Mouse (Mus musculus) heart, embryonic 10.5 days (tissue): Measurements from ENCODE around the gene Gm10153. TPM values are rescaled to one million over a fixed set of nuclear protein-coding genes. Genes with fewer than 3 reads are reported as not detected.
"Not testable (repeated sequence)": the region's sequence is repeated elsewhere in the genome, so short reads cannot be mapped to it uniquely, and the experiment has no call there.

ENCODE experiments used
- DNase-seq: peaks from one replicate; pipeline ENCODE4 v3.0.0-alpha.2; 2017; ENCODE audit warnings: low spot score
- H3K27ac ChIP-seq: fragments of 300-500 bp; sonication (generic); 2 replicates; pipeline ENCODE4 v1.5.1; 2016; ENCODE audit warnings: mild to moderate bottlenecking
- H3K27me3 ChIP-seq: fragments of 300-500 bp; sonication (generic); 2 replicates; pipeline ENCODE4 v1.6.1; 2016; ENCODE audit warnings: mild to moderate bottlenecking; ENCODE audit not compliant: poor library complexity, insufficient read depth, severe bottlenecking
- H3K36me3 ChIP-seq: fragments of 300-500 bp; sonication (generic); 2 replicates; pipeline ENCODE4 v1.6.1; 2016; ENCODE audit warnings: mild to moderate bottlenecking, moderate library complexity
- H3K4me1 ChIP-seq: fragments of 300-500 bp; sonication (generic); 2 replicates; pipeline ENCODE4 v1.6.1; 2016; ENCODE audit warnings: mild to moderate bottlenecking
- H3K4me3 ChIP-seq: fragments of 300-500 bp; sonication (generic); 2 replicates; pipeline ENCODE4 v1.5.1; 2016; ENCODE audit warnings: mild to moderate bottlenecking, moderate library complexity
- H3K9me3 ChIP-seq: fragments of 300-500 bp; sonication (generic); 2 replicates; pipeline ENCODE4 v1.6.1; 2016; ENCODE audit warnings: mild to moderate bottlenecking, moderate library complexity
- WGBS: fragments of 180-500 bp; shearing (Covaris S2); methylation state at CpG from one replicate; pipeline ENCODE4 v1.1.7; 2016; 5-methylcytosine and 5-hydroxymethylcytosine counted together
- polyA plus RNA-seq: library from polyadenylated mRNA; unstranded; fragments of >200 nt; fragmentation: Nextera tagmentation; extraction: Ambion mirVana; gene quantifications from 2 replicates; pipeline ENCODE4 v1.2.1, GENCODE M21; 2016

The Gm10153 gene
- not detected in 2 replicates for polyA plus RNA-seq

DNA sequence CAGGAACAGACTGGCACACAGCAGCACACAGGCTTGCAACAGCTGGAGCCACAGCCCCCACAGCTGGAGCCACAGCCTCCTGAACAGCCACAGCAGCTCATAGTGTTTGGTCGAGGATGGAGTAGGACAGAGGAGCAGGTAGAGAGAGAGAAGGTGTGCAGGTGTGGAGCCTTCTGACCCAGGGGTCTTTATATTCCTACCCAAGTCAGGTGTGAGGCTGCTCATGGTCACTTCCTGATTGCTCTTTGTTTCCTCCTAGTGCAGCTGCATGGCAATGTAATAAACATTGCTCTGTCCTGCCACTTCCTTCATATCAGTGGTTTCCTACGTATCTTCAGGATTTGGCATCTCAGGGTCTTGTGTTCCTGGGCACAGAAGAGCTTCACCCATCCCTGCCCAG is at the start of gene Gm10153:
TSS of gene Gm10153 (minus strand) at position 101 of the 400 bp plus-strand sequence.
- no peak for DNase-seq
- Histone ChIP-seq H3K4me3 (no peak within 1 kb of the TSS), H3K27ac (no peak within 1 kb of the TSS), H3K27me3 (peaks cover 14% of the 10 kb centered on the region), H3K36me3 (no peaks in the 10 kb centered on the region), H3K4me1 (no peaks in the 10 kb centered on the region), H3K9me3 (no peaks in the 10 kb centered on the region)
- 36% methylated on average over 2 of the region's 2 CpGs for WGBS

DNA sequence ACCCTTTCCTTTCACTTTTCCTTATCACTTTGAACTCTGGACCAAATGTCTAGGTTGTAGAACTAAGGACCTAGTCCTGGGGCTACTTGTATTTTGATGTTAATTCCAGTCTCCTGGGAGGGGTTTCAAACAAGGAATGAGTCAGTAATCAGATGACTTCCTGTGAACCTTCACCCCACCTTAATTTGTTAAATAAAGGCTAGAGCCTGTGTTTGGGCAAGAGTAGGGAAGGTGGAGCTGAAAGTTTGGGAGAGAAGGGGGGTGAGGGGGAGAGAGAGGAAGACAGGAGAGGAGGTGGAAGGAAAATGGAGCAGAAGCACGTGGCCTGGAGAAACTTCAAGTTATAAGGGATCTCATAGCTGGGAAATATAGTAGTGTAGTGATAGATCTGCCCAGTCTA is 41.4 kb upstream of the Gm10153 start:
- WGBS, result 34% methylated on average over 1 of the region's 1 CpGs
- DNase-seq, result no peak
- H3K4me1 ChIP-seq, result no peaks in the 10 kb centered on the region

DNA sequence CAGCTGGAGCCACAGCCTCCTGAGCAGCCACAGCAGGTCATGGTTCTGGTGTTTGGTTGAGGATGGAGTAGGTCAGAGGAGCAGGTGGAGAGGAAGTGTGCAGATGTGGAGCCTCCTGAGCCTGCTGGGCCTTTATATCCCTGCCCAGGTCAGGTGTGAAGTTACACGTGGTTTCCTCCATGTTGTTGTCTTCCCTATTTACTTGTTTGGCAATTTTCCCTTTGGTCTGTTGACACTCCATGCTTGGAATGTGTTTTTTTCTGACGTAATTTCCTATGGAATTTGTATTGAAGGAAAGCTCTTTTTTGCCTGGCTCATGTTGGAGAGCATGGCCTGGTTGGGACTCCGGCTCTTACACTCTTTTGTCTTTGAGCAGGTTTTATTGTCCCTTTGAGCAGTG is 39.7 kb upstream of the Gm10153 start, which contains the start of gene Krtap5-5:
TSS of gene Krtap5-5 (minus strand) at position 101 of the 400 bp plus-strand sequence.
- WGBS, result 45% methylated on average over 3 of the region's 3 CpGs
- H3K4me1 ChIP-seq, H3K36me3 ChIP-seq, H3K27ac ChIP-seq, H3K27me3 ChIP-seq, H3K9me3 ChIP-seq, DNase-seq, H3K4me3 ChIP-seq: not testable (repeated sequence)

More for the DNA sequence above, 41.4 kb upstream of the Gm10153 start:
- H3K4me3 ChIP-seq, result no peak overlapping the region
- H3K27me3 ChIP-seq, result no peaks in the 10 kb centered on the region
- H3K9me3 ChIP-seq, result no peaks in the 10 kb centered on the region
- H3K36me3 ChIP-seq, result no peaks in the 10 kb centered on the region
- no peak overlapping the region for H3K27ac ChIP-seq

DNA sequence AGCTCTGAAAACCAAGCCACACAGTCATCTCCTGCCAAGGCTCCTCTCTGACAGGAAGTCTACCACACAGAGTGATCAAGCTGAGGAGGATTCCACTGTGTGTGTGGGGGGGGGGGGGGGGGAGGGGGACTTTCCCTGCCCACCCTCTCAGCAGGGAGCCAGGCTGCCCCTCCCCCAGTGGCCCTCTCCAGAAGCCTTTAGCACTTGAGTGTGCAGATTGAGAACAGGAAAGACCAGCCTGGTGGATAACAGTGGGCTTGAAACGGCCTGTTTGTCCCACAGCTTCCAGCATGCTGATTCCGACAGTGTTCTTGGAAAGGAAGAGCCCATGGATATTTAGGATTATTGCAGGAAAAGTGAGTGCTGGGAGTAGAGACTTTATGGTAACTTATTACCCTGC is 34.3 kb upstream of the Gm10153 start:
- Histone ChIP-seq H3K36me3 (no peaks in the 10 kb centered on the region), H3K27me3 (no peaks in the 10 kb centered on the region), H3K27ac (0 out of 2 replicates have a peak overlapping the region, but pooled peaks have one; percentile 38), H3K4me1 (peaks cover 11% of the 10 kb centered on the region), H3K9me3 (no peaks in the 10 kb centered on the region), H3K4me3 (no peak overlapping the region)
- no peak for DNase-seq
- 25% methylated on average over 2 of the region's 2 CpGs for WGBS

DNA sequence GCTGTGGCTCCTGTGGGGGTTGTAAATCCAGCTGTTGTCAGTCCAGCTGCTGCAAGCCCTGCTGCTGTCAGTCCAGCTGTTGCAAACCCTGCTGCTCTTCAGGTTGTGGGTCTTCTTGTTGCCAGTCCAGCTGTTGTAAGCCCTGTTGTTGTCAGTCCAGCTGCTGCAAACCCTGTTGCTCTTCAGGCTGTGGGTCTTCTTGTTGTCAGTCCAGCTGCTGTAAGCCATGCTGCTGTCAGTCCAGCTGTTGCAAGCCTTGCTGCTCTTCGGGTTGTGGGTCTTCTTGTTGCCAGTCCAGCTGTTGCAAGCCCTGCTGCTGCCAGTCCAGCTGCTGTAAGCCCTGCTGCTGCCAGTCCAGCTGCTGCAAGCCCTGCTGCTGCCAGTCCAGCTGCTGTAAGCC is 21.9 kb upstream of the Gm10153 start:
- not testable (repeated sequence) for DNase-seq, H3K4me3 ChIP-seq, H3K36me3 ChIP-seq, H3K4me1 ChIP-seq, H3K27me3 ChIP-seq, H3K9me3 ChIP-seq, H3K27ac ChIP-seq
- 58% methylated on average over 1 of the region's 1 CpGs for WGBS

DNA sequence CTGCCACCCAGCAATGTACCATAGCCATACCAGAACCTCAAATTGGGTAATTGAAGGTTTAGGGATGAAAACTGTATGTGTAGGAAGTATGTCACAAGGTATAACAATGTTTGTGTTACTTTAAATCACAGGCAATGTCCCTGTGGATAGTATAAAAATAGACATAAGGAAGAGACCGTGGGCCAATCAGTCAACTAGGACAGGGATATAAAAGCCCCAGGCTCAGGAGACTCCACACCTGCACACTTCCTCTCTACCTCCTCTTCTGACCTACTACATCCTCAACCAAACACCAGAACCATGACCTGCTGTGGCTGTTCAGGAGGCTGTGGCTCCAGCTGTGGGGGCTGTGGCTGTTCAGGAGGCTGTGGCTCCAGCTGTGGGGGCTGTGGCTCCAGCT is 21.4 kb upstream of the Gm10153 start, which contains the start of gene Gm7579:
TSS of gene Gm7579 (plus strand) at position 301 of the 400 bp plus-strand sequence.
- Histone ChIP-seq H3K4me3 (no peak within 1 kb of the TSS), H3K27ac (no peak within 1 kb of the TSS), H3K36me3 (no peaks in the 10 kb centered on the region), H3K27me3 (no peaks in the 10 kb centered on the region), H3K9me3 (no peaks in the 10 kb centered on the region), H3K4me1 (no peaks in the 10 kb centered on the region)
- WGBS, result 73% methylated on average over 1 of the region's 1 CpGs
- DNase-seq, result no peak

DNA sequence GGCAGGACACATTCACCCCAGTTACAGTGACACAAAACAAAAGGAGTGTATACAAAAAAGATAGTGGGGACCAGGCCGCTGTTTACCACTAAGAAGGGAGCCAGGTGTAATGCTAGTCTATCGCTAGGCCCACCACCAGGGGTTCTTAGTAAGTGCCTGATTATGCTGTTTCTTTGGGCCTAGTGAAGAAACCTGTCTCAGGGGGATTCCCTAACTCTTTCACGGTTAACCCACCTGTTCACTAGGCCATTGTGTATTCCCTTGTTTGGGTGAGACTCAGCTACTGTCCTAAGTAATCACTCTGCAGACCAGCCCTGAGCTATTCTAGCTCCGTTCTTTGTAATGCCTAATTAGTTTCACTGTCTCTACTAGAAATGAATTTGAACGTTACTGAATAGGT is 16.7 kb upstream of the Gm10153 start:
- not testable (repeated sequence) for H3K27ac ChIP-seq, H3K4me1 ChIP-seq

DNA sequence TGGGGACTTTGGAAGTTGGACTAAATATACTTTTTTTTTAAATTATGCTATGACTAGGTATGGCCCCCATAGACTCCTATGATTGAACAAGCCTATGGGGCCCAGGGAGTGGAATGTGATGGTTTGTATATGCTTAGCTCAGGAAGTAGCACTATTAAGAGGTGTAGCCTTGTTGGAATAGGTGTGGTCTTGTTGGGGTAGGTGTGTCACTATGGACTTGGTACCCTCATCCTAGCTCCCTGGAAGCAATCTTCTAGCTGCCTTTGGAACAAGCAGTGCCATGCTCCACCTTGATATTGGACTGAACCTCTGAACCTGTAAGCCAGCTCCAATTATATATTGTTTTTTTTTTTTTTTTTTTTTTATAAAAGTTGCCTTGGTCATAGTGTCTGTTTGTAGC is 15.3 kb upstream of the Gm10153 start:
- Histone ChIP-seq H3K9me3 (no peaks in the 10 kb centered on the region), H3K27ac (no peak overlapping the region), H3K27me3 (peaks cover 17% of the 10 kb centered on the region; the same call in 1 of the 2 replicates), H3K4me3 (no peak overlapping the region), H3K36me3 (no peaks in the 10 kb centered on the region), H3K4me1 (no peaks in the 10 kb centered on the region)
- no peak for DNase-seq

More for the DNA sequence above, 16.7 kb upstream of the Gm10153 start:
- H3K4me3 ChIP-seq, DNase-seq, H3K36me3 ChIP-seq, H3K9me3 ChIP-seq: not testable (repeated sequence)
- 76% methylated on average over 5 of the region's 5 CpGs for WGBS
- H3K27me3 ChIP-seq, result peaks cover 12% of the 10 kb centered on the region; the same call in 1 of the 2 replicates

DNA sequence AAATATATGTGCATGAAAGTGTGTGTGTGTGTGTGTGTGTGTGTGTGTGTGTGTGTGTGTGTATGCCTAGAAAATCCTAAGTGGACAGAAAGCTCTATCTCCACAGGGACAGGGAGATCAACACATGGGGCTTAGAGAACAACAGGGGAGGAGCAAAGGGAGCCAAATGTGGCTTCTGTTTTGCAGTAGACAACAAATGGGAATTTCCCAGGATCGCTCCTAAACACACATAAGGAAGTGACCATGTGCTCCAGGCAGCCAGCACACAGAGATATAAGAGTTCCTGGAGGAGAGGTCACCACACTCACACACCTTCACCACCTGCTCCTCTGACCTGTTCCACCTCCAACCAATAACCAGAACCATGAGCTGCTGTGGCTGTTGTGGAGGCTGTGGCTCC is 10.9 kb upstream of the Gm10153 start, which contains the start of gene Krtap5-3:
TSS of gene Krtap5-3 (plus strand) at position 301 of the 400 bp plus-strand sequence.
- Histone ChIP-seq H3K27me3 (peaks cover 22% of the 10 kb centered on the region), H3K4me3 (no peak within 1 kb of the TSS), H3K4me1 (no peaks in the 10 kb centered on the region), H3K36me3 (no peaks in the 10 kb centered on the region), H3K9me3 (no peaks in the 10 kb centered on the region), H3K27ac (no peak within 1 kb of the TSS)
- WGBS, result 58% methylated on average over 1 of the region's 1 CpGs
- DNase-seq, result no peak

DNA sequence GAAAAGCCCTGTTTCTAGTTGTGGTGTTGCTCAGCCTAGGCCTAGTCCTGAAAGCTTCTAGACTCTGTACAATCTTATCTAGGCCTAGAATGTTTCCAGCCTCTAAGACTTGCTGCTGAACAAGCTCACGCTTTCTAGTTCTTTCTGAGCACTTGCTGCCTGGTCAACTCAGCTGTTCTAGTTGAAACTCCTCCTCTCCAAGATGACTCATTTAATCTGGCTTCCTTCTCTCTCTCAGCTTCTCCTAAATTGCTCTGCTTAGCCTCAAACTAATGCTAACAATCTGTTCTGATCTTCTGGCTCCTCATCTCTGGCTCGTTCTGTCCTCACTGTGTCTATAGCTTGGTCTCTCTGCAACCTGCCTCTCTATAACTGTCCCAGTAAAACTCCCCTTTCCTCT is 8.6 kb upstream of the Gm10153 start:
- Histone ChIP-seq H3K27ac (no peak overlapping the region), H3K4me1 (no peaks in the 10 kb centered on the region), H3K4me3 (no peak overlapping the region), H3K36me3 (no peaks in the 10 kb centered on the region), H3K27me3 (peaks cover 22% of the 10 kb centered on the region), H3K9me3 (no peaks in the 10 kb centered on the region)
- 77% methylated on average over 2 of the region's 2 CpGs for WGBS
- no peak for DNase-seq

DNA sequence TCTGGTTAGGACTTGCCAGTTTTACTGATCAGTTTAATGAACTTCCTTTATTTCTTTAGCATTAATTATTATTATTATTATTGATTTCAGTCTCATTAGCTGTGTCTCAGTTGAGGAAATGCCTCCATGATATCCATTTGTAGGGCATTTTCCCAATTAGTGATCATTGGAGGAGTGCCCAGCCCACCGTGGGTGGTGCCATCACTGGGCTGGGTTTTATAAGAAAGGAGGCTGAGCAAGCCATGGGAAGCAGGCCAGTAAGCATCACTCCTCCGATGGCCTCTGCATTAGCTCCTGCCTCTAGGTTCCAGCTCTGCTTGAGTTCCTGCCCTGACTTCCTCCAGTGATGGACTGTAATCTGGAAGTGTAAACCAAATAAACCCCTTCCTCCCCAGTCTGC is 2.0 kb downstream of the Gm10153 start:
- Histone ChIP-seq H3K4me1 (no peaks in the 10 kb centered on the region), H3K9me3 (no peaks in the 10 kb centered on the region), H3K36me3 (no peaks in the 10 kb centered on the region), H3K27me3 (peaks cover 14% of the 10 kb centered on the region), H3K27ac (no peak overlapping the region), H3K4me3 (no peak overlapping the region)
- 59% methylated on average over 2 of the region's 2 CpGs for WGBS
- DNase-seq, result no peak

DNA sequence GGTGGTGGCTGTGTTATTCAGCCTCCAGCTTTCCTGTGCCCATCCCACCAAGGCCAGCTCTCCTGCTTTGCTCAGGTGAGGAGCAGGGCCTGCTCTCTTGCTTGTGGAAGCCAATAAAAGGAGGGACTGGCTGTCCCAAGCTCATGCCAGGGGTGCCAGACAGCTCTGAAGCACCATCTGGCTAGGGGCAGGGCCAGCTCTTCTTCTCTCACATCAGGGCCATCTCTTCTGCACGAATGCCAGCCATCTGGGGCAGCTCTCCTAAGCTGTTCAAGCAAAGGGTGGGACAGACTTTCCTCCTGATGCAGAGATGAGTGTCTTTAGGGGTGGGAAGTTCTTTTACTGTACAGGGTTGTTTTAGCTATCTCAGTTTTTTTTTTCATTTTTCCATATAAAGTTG is 9.2 kb downstream of the Gm10153 start:
- Histone ChIP-seq H3K27ac (no peak overlapping the region), H3K4me1 (no peaks in the 10 kb centered on the region), H3K9me3 (no peaks in the 10 kb centered on the region), H3K4me3 (no peak overlapping the region), H3K36me3 (no peaks in the 10 kb centered on the region), H3K27me3 (0 out of 2 replicates have a peak, but pooled peaks cover 5% of the 10 kb centered on the region)
- 5% methylated on average over 1 of the region's 1 CpGs for WGBS
- no peak for DNase-seq

DNA sequence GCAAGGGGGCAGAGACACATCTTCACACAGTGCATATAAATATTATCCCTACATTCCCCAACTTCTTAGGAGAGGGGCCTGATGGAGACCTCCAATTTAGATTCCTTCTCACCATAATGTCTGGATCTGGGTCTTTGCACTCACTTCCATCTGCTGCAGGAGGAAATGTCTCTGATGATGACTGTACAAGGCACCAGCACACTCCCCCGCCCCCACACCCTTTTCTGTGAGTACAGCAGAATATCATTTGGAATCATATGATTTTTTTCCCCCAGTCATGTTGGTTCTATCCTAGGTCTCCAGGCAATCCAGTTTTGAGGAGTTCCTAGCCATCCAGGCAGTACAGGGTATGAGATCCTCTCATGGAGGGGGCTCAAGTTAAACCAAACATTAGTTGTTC is 11.5 kb downstream of the Gm10153 start:
- whole genome bisulfite sequencing, result 80% methylated on average over 1 of the region's 1 CpGs
- no peak for DNase-seq
- H3K4me3 ChIP-seq, result no peak overlapping the region
- no peaks in the 10 kb centered on the region for H3K36me3 ChIP-seq
- H3K27ac ChIP-seq, result no peak overlapping the region
- no peaks in the 10 kb centered on the region for H3K4me1 ChIP-seq
- H3K9me3 ChIP-seq, result no peaks in the 10 kb centered on the region
- peaks cover 10% of the 10 kb centered on the region; the same call in 1 of the 2 replicates for H3K27me3 ChIP-seq

DNA sequence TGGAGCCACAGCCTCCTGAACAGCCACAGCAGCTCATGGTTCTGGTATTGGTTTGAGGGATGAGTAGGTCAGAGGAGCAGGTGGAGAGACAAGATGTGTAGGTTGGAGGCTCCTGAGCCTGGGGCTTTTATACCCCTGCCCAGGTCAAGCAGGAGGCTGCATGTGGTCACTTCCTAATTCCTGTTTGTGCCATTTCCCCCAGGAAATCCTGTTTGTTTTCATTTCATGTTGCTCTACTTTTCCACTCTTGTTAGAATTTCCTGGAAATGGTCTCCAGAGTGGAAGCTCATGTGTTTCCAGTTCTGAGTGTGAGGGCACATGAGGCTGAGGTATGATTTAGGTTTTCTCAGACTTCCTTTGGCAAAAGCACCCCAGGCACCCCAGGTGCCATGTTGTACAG is 14.3 kb downstream of the Gm10153 start, which contains the start of gene Krtap5-2:
TSS of gene Krtap5-2 (minus strand) at position 101 of the 400 bp plus-strand sequence.
- not testable (repeated sequence) for H3K4me1 ChIP-seq, H3K27me3 ChIP-seq, H3K36me3 ChIP-seq, DNase-seq, H3K4me3 ChIP-seq, H3K9me3 ChIP-seq, H3K27ac ChIP-seq
